Mouse (Mus musculus) heart, postnatal 0 days (tissue): Measurements from ENCODE around the gene Tnnt3. TPM values are rescaled to one million over a fixed set of nuclear protein-coding genes. Genes with fewer than 3 reads are reported as not detected.

Experiments used
- ATAC-seq: fragments of 200-750 bp; cut with Nextera tagmentation; 2 replicates; pipeline ENCODE4 v1.8.0; 2017; ENCODE audit warnings: low read depth, moderate number of reproducible peaks, moderate library complexity; ENCODE audit not compliant: insufficient read depth
- DNase-seq: peaks from one replicate; pipeline ENCODE4 v3.0.0-alpha.2; 2016; ENCODE audit warnings: low spot score
- H3K27ac ChIP-seq: fragments of 300-500 bp; sonication (generic); 2 replicates; pipeline ENCODE4 v1.5.1; 2014; ENCODE audit warnings: low read depth, mild to moderate bottlenecking
- H3K27me3 ChIP-seq: fragments of 300-500 bp; sonication (generic); 2 replicates; pipeline ENCODE4 v1.6.1; 2014; ENCODE audit warnings: low read length, mixed read lengths; ENCODE audit not compliant: control insufficient read depth, insufficient read depth
- H3K36me3 ChIP-seq: fragments of 300-500 bp; sonication (generic); replicated peaks from 2 replicates; pipeline ENCODE4 v1.6.1; 2014; ENCODE audit warnings: low read length, mixed read lengths; ENCODE audit not compliant: control insufficient read depth, insufficient read depth
- H3K4me1 ChIP-seq: fragments of 300-500 bp; sonication (generic); 2 replicates; pipeline ENCODE4 v1.6.1; 2014; ENCODE audit warnings: antibody characterized with exemption; ENCODE audit not compliant: control insufficient read depth, insufficient read depth
- H3K4me2 ChIP-seq: fragments of 300-500 bp; sonication (generic); 2 replicates; pipeline ENCODE4 v1.6.1; 2014; ENCODE audit warnings: low read depth, mild to moderate bottlenecking, low read length, moderate library complexity
- H3K4me3 ChIP-seq: fragments of 300-500 bp; sonication (generic); 2 replicates; pipeline ENCODE4 v1.5.1; 2014; ENCODE audit warnings: low read depth, low read length
- H3K9ac ChIP-seq: fragments of 300-500 bp; sonication (generic); replicated peaks from 2 replicates; pipeline ENCODE4 v1.6.1; 2014; ENCODE audit warnings: low read depth, low read length, mixed read lengths
- H3K9me3 ChIP-seq: fragments of 300-500 bp; sonication (generic); replicated peaks from 2 replicates; pipeline ENCODE4 v1.6.1; 2016; ENCODE audit warnings: low read length; ENCODE audit not compliant: control insufficient read depth
- CTCF ChIP-seq: IDR thresholded peaks from 2 replicates; pipeline ENCODE4 v1.5.1; 2016; ENCODE audit warnings: antibody characterized with exemption, control low read depth, low read depth
- EP300 ChIP-seq: IDR thresholded peaks from 2 replicates; pipeline ENCODE4 v1.6.1; 2016; ENCODE audit warnings: antibody characterized with exemption, low read depth
- WGBS: fragments of 180-500 bp; shearing (Covaris S2); extraction: QIAGEN DNeasy Blood & Tissue Kit; methylation state at CpG from one replicate; pipeline ENCODE4 v1.1.7; 2014; 5-methylcytosine and 5-hydroxymethylcytosine counted together
- polyA plus RNA-seq: library from polyadenylated mRNA; unstranded; fragments of >200 nt; fragmentation: Nextera tagmentation; extraction: Ambion mirVana; gene quantifications from 2 replicates; pipeline ENCODE4 v1.2.1, GENCODE M21; 2015
- total RNA-seq: library from RNA; depleted of rRNA; stranded (reverse); fragments of >200 nt; gene quantifications from 2 replicates; pipeline ENCODE4 v1.2.3, GENCODE M21; 2014; ENCODE audit warnings: low replicate concordance

Tnnt3 gene
- total and polyA plus RNA-seq, 2 experiments from 2014 or later: 0.73 to 2.5 TPM

- no peak overlapping the region for H3K9ac ChIP-seq
- peak; percentile 71 for DNase-seq
Measured at GRCm38 (mm10) chr7:142525342-142526178, 26.9 kb downstream of the Tnnt3 start.

DNA sequence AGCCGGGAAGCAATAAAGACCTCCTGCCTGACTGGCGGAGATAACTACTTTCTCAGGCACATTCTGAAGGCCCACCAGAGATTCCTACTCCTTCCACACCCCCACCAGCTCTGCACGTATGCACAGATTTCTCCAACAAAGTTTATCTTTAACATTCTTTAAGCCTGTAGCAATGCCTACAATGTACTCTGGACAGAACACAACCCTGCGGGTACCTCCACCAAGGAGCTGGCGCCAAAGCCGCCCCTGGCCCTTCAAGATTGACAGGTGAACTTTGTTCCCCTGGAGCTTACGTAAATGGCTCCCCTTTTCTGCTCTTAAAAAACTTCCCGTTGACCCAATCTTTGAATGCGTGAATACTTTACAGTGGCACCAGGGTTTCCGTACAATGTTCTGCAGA lies 30.7 kb downstream of the Tnnt3 start:
- H3K4me1 ChIP-seq: peaks cover 9% of the 10 kb centered on the region
- no peaks in the 10 kb centered on the region for H3K27me3 ChIP-seq
- no peak overlapping the region for H3K4me3 ChIP-seq
- WGBS: 53% methylated on average over 10 of the region's 10 CpGs
- no peak overlapping the region for H3K4me2 ChIP-seq
- no peak overlapping the region for H3K9ac ChIP-seq
- TF ChIP-seq EP300 (no peak), CTCF (no peak)
- H3K9me3 ChIP-seq: no peaks in the 10 kb centered on the region
- no peak overlapping the region for H3K27ac ChIP-seq
- no peaks in the 10 kb centered on the region for H3K36me3 ChIP-seq
- no peak for DNase-seq
- ATAC-seq: no peak

More at GRCm38 (mm10) chr7:142525342-142526178, 26.9 kb downstream of the Tnnt3 start:
- H3K4me3 ChIP-seq: no peak overlapping the region
- peaks cover 10% of the 10 kb centered on the region for H3K4me1 ChIP-seq
- H3K27ac ChIP-seq: peak overlapping the region; percentile 85
- peak; percentile 76 for ATAC-seq
- H3K27me3 ChIP-seq: no peaks in the 10 kb centered on the region
- 45% methylated on average over 13 of the region's 13 CpGs for WGBS
- no peak for TF ChIP-seq CTCF
- TF ChIP-seq EP300: peak; percentile 64; the same call in 1 of the 2 replicates
- H3K9me3 ChIP-seq: no peaks in the 10 kb centered on the region
- no peaks in the 10 kb centered on the region for H3K36me3 ChIP-seq
- no peak overlapping the region for H3K4me2 ChIP-seq

- H3K4me2 ChIP-seq: no peak overlapping the region
- no peaks in the 10 kb centered on the region for H3K9me3 ChIP-seq
- 75% methylated on average over 4 of the region's 4 CpGs for WGBS
- H3K4me3 ChIP-seq: no peak overlapping the region
- no peaks in the 10 kb centered on the region for H3K27me3 ChIP-seq
- H3K36me3 ChIP-seq: peaks cover 6% of the 10 kb centered on the region; the same call in 1 of the 2 replicates
- TF ChIP-seq CTCF: no peak
- TF ChIP-seq EP300: no peak
- H3K9ac ChIP-seq: peak overlapping the region; percentile 67; the same call in 1 of the 2 replicates
- ATAC-seq (no peak), DNase-seq (no peak)
- H3K27ac ChIP-seq: peak overlapping the region; percentile 95
- peaks cover 11% of the 10 kb centered on the region for H3K4me1 ChIP-seq
Measured at GRCm38 (mm10) chr7:142531973-142532521, 33.4 kb downstream of the Tnnt3 start.

GRCm38 (mm10) chr7:142532671-142533058 lies 34.0 kb downstream of the Tnnt3 start, which contains the start of gene Mrpl23:
Mrpl23 (plus strand) TSS chr7:142532686.
- WGBS: 5% methylated on average over 17 of the region's 17 CpGs
- H3K4me1 ChIP-seq: peaks cover 11% of the 10 kb centered on the region
- H3K27ac ChIP-seq: peak within 1 kb of the TSS; percentile 95
- TF ChIP-seq CTCF (no peak), EP300 (no peak)
- ATAC-seq: peak; percentile 42
- H3K9me3 ChIP-seq: no peaks in the 10 kb centered on the region
- no peaks in the 10 kb centered on the region for H3K27me3 ChIP-seq
- no peak for DNase-seq
- H3K4me3 ChIP-seq: peak within 1 kb of the TSS; percentile 56
- peak within 1 kb of the TSS; percentile 67 for H3K9ac ChIP-seq
- H3K36me3 ChIP-seq: peaks cover 6% of the 10 kb centered on the region; the same call in 1 of the 2 replicates
- H3K4me2 ChIP-seq: peak within 1 kb of the TSS; percentile 69

DNA sequence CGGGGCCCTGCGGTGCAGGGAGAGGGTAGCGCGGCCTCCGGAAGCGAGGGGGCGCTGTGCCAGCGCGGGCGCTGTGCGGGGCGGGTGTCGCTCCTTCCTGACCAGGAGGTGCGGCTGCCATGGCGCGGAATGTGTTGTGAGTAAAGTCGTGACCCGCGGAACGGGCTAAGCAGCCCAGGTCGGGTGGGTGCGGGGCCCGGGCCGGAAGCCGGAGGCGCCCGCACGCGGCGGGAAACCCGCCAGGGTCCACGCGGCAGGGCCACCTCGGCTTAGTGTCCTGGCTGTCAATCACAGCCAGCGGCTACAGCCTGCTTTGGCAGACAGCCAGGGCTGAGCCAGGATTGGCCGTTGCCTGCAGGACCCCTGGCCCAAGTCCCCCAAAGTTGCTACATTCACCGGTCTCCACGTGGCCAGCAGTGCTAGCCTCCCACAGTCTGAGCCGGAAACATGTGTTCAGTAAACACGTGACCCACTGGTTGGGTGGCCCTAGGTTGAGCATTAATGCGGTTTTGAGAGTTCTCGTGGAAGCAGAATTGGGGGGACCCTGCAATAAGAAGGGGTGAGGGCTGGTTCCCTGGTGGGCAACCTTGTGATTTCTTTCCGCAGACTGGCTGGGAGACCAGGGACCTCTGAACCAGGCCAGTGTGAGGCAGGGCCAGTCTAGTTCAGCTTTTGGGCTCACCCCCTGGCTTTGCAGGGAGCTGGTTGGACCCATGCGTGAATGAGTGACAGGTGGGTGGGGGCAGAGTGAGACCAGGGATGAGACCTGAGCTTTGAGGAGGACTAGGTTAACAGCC lies 34.6 kb downstream of the Tnnt3 start:
- Histone ChIP-seq H3K4me1 (peaks cover 14% of the 10 kb centered on the region), H3K27me3 (no peaks in the 10 kb centered on the region), H3K27ac (peak overlapping the region; percentile 95), H3K9me3 (no peaks in the 10 kb centered on the region), H3K9ac (peak overlapping the region; percentile 67), H3K4me3 (peak overlapping the region; percentile 56), H3K36me3 (peaks cover 6% of the 10 kb centered on the region; the same call in 1 of the 2 replicates), H3K4me2 (peak overlapping the region; percentile 69)
- peak; percentile 57 for TF ChIP-seq EP300
- TF ChIP-seq CTCF: peak; percentile 75
- DNase-seq (peak; percentile 85), ATAC-seq (peak; percentile 87)
- 3% methylated on average over 35 of the region's 44 CpGs for WGBS
